Mouse (Mus musculus): Measurements from ENCODE around the gene Hadh.

Hadh gene

GRCm38 (mm10) chr3:131271559-131272373 is at the start of gene Hadh:
Gene Hadh, minus strand, starts transcription at chr3:131272101.
- DNase-seq (ENCODE audit: low spot score), result peak; percentile 79

GRCm38 (mm10) chr3:131320184-131320583 is 48.3 kb upstream of the Hadh start:
- DNase-seq (ENCODE audit: low spot score), result peak; percentile 43

- DNase-seq (ENCODE audit: low spot score), result no peak
Observed at GRCm38 (mm10) chr3:131318211-131318610, 46.3 kb upstream of the Hadh start.

GRCm38 (mm10) chr3:131317126-131317525 is 45.2 kb upstream of the Hadh start:
- no peak for DNase-seq (ENCODE audit: low spot score)

GRCm38 (mm10) chr3:131315957-131316510 is 44.1 kb upstream of the Hadh start:
- DNase-seq (ENCODE audit: low spot score), result no peak

GRCm38 (mm10) chr3:131312340-131312739 is 40.4 kb upstream of the Hadh start:
- DNase-seq (ENCODE audit: low spot score), result no peak

- no peak for DNase-seq (ENCODE audit: low spot score)
Observed at GRCm38 (mm10) chr3:131310572-131310971, 38.7 kb upstream of the Hadh start.

GRCm38 (mm10) chr3:131307811-131308210 is 35.9 kb upstream of the Hadh start:
- no peak for DNase-seq (ENCODE audit: low spot score)

- DNase-seq (ENCODE audit: low spot score), result no peak
Observed at GRCm38 (mm10) chr3:131306255-131306654, 34.4 kb upstream of the Hadh start.

GRCm38 (mm10) chr3:131303320-131303714 is 31.4 kb upstream of the Hadh start:
- no peak for DNase-seq (ENCODE audit: low spot score)

- peak; percentile 86 for DNase-seq (ENCODE audit: low spot score)
Observed at GRCm38 (mm10) chr3:131302452-131303319, 30.8 kb upstream of the Hadh start, which contains the start of gene Cyp2u1. Gene Cyp2u1, minus strand, starts transcription at chr3:131303227.

- DNase-seq (ENCODE audit: low spot score), result no peak
Observed at GRCm38 (mm10) chr3:131299908-131300307, 28.0 kb upstream of the Hadh start.

- no peak for DNase-seq (ENCODE audit: low spot score)
Observed at GRCm38 (mm10) chr3:131299078-131299477, 27.2 kb upstream of the Hadh start.

GRCm38 (mm10) chr3:131296893-131297292 is 25.0 kb upstream of the Hadh start:
- DNase-seq (ENCODE audit: low spot score), result no peak

- no peak for DNase-seq (ENCODE audit: low spot score)
Observed at GRCm38 (mm10) chr3:131295513-131296200, 23.8 kb upstream of the Hadh start.

- DNase-seq (ENCODE audit: low spot score), result no peak
Observed at GRCm38 (mm10) chr3:131294503-131294902, 22.6 kb upstream of the Hadh start.

GRCm38 (mm10) chr3:131292959-131293358 is 21.1 kb upstream of the Hadh start:
- no peak for DNase-seq (ENCODE audit: low spot score)

GRCm38 (mm10) chr3:131292349-131292748 is 20.4 kb upstream of the Hadh start:
- no peak for DNase-seq (ENCODE audit: low spot score)

- DNase-seq (ENCODE audit: low spot score), result no peak
Observed at GRCm38 (mm10) chr3:131291890-131292289, 20.0 kb upstream of the Hadh start.

GRCm38 (mm10) chr3:131274151-131274550 is 2.2 kb upstream of the Hadh start:
- DNase-seq (ENCODE audit: low spot score), result no peak

- no peak for DNase-seq (ENCODE audit: low spot score)
Observed at GRCm38 (mm10) chr3:131272374-131273100, 636 bp upstream of the Hadh start.
